Mouse (Mus musculus): ENCODE measurements around the gene Txn2. TPM values are rescaled to one million over a fixed set of nuclear protein-coding genes. Genes with fewer than 3 reads are reported as not detected.

The Txn2 gene
- polyA plus RNA-seq, 1 experiment = 208 TPM

GRCm38 (mm10) chr15:77934326-77934725, 5.5 kb upstream of the Txn2 start:
- no peak for DNase-seq (ENCODE audit: low read depth)

DNA sequence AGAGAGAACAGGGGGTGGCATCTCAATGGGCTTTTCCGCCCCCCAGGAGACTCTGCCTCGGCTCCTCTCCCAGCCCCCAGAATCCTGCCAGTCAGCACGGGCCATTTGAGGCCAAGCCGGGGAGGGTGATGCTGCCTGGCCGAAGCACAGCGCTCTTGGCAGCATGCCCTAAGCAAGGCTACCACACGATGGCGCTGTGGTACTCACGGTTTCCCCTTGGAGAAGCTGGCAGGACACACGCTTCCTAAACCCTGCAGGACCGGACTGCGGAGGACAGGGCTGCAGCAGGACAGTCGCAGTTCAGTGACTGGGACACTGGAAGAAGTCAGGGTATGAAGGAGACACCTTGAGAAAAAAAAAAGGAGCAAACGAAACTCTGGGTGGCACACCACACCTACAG, 5.0 kb upstream of the Txn2 start:
- DNase-seq (ENCODE audit: low read depth) = no peak

DNA sequence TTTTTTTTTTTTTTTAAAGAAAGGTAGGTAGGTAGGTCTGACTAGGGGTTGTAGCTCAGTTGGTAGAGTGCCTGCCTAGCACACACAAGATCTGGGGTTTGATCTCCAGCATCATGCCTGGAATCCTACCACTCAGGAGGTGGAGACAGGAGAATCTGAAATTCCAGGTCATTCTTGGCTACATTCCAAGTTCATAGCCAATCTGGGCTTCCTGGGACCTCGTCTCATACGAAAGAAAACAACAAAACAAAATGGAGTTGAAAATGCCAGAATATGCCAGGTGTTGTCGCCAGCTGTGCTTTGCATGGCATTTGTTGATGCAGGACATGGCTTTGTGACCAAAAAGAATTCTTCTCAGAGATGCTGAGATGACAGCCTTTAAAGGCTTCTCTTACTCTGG, 4.4 kb upstream of the Txn2 start:
- DNase-seq (ENCODE audit: low read depth) = no peak

DNA sequence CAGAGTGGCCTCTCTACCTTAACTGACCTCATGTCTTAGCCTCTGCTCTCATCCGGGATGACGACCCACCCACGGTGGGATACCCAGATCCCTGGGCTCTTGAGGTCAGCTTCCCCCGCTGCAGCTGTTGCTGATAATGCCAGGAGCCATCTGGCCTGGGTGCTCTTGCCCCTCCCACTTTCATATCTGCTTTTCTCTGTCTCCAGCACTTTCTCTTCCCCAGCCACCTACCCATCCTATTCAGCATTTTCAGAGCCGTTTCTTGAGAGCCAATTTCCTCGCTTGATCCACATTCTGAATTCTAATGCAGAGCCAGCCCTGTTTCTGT, 2.8 kb upstream of the Txn2 start:
- no peak for DNase-seq (ENCODE audit: low read depth)

GRCm38 (mm10) chr15:77930986-77931688, 2.3 kb upstream of the Txn2 start:
- DNase-seq (ENCODE audit: low read depth) = no peak

DNA sequence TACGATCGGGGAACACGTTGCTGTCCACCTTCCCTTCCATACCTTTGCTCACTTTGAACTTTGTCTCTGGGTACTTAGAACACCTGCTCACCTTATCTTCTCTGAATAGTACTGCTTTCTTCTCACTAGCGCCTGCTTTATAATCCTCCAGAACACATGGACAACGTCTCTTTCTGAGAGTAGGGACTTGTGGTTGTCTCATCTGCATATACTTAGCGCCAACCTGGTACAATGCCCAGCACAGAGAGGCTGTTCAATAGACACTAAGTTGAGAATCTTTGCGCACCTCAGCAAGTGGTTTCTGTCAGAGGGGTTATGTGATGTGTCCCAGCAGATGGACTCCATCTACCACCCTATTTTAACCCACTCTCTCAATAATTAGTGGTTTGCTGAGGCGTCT, 998 bp upstream of the Txn2 start:
- DNase-seq (ENCODE audit: low read depth) = no peak

DNA sequence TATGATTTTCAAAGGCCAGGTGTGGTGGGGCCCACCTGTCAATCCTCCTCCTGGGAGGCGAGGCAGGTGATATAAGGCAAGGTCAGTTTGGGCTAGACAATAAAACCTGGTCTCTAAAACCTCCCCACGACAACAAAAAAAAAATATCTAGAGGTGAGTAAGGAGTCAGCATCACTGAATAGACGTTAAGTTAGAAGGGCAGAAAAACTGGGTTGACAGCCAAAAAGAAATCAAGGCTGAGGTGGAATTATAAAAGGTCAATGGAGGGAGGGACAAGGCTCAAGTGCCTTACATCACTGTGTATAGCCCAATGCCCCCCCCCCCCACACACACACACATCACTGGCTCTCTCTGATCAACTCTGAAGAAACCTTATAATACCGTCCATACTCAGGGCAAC, 715 bp downstream of the Txn2 start:
- DNase-seq (ENCODE audit: low read depth) = no peak

GRCm38 (mm10) chr15:77926921-77927320, 1.9 kb downstream of the Txn2 start:
- DNase-seq (ENCODE audit: low read depth) = no peak

GRCm38 (mm10) chr15:77925195-77925594, 3.6 kb downstream of the Txn2 start:
- no peak for DNase-seq (ENCODE audit: low read depth)

DNA sequence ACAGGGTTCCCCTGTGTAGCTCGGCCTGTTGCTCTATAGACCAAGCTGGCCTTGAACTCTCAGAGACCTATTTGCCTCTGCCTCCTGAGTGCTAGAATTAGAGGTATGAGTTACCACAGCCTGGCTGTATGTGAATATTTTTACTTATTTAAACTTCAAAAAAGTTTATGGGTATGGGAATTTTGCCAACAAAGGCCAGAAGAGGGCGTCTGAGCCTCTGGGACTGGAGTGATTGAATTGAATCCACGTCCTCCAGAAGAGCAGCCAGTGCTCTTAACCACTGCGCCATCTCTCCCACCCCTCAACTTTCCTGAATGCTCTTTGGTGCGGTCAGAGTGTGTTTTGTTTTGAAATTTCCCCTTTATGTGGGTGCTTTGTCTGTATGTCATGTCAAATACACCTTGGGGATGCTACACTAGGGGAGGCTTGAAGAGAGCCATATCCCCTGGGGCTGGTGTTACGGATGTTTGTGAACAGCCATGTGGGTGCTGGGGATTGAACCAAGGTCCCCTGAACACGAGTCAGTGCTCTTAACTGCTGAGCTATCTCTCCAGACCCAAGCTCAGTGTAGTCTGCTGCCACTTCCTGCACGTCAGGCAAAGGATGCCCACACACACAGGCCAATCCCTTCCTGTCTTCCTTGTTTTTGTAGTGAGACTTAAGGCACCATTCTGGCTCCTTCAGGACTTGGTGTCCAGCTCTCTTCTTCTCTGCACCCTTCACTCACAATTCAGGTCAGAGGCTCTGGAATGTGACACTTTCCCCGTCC, 5.4 kb downstream of the Txn2 start:
- DNase-seq (ENCODE audit: low read depth) = no peak

DNA sequence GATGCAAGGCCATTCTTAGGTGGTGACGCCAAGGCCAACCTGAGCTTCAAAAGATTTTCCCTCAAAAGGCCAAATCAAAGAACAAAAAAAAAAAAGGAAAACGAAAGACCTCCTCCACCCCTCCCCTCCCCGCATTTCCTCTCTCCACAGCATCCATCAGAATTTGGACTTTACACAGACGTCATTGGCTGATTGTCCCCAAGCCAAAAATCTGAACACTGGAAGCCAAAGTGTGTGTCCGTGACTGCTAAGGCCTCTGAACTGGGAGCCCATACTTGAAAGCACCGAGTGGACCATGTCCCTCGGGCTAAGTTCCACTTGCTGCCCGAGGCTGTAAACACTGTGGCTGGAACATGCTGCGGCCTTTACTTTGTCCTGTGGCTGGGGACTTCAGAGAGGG, 6.1 kb downstream of the Txn2 start:
- DNase-seq (ENCODE audit: low read depth) = no peak

DNA sequence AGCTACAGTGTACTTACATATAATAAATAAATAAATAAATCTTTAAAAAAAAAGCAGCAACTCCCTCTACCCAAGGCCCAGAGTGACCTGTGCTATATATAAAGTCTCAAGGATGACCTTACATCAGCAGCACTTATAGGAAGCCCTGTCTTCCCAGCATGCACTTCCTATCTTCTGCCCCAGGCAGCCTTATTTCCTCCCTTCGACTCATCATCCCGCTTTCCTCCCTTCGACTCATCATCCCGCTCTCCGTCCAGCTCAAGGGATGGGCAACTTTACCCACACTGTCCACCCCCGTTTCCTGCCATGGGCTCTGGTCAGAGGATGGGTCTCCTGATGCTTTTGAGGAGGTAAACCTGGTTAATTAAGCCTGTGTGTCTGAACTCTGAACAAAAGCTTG, 7.2 kb downstream of the Txn2 start:
- no peak for DNase-seq (ENCODE audit: low read depth)

- DNase-seq (ENCODE audit: low read depth) = no peak
Observed at GRCm38 (mm10) chr15:77920511-77921462, 8.0 kb downstream of the Txn2 start.

GRCm38 (mm10) chr15:77919441-77919840, 9.4 kb downstream of the Txn2 start:
- DNase-seq (ENCODE audit: low read depth) = no peak

DNA sequence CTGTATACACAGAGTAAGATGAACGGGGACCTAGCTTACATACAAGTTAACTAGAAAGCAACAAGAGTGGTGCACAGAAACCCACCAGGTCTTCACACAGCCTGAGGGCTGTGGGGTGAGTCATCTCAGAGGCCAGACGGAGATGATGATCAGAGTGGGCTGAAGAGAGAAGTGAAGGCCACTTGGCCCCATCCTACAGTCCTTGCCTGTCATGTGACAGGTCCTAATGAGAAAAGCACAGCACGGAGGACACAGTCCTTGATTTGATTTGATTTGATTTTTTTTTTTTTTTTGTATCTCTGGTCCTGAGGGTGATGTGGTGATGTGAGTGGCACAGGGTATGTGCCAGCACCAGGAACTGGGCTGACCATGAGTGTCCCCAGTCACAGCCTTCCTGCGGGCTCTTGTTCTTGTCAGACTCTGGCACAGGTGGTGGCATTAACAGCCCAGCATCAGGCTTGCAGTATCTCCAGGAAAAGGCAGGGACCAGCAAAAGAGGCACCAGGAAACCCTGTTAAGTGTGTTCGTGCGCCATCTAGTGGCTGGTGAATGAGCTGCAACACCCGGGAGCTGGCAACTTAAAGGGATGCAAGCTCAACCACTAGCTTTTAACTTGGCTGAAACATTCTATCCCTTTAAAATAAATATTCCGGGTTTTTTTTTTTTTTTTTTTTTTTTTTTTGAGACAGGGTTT, 11.8 kb downstream of the Txn2 start:
- DNase-seq (ENCODE audit: low read depth) = no peak

DNA sequence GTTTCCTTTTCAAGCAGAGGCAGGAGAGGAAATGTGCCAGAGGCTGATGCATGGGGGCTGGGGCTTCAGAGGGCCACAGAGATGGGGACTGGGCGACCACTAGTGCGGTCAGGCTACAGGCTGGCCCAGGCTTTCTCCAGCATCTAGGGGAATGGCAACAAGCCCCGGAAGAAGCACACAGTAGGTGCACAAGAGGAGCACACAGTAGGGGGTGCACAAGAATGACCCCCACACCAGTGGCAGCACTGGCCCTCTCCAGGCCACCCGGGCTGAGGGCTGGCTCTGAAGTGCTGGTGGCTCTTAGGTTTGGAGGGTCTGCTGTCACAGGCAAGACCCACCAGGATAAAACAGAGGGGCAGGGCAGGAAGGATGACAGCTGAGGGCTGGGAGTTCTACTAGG, 13.5 kb downstream of the Txn2 start:
- no peak for DNase-seq (ENCODE audit: low read depth)

- no peak for DNase-seq (ENCODE audit: low read depth)
Observed at GRCm38 (mm10) chr15:77914507-77914906, 14.3 kb downstream of the Txn2 start.

- DNase-seq (ENCODE audit: low read depth) = no peak
Observed at GRCm38 (mm10) chr15:77913054-77913453, 15.8 kb downstream of the Txn2 start.

- no peak for DNase-seq (ENCODE audit: low read depth)
Observed at GRCm38 (mm10) chr15:77912585-77912984, 16.2 kb downstream of the Txn2 start.

GRCm38 (mm10) chr15:77912048-77912447, 16.8 kb downstream of the Txn2 start:
- DNase-seq (ENCODE audit: low read depth) = no peak

- no peak for DNase-seq (ENCODE audit: low read depth)
Observed at GRCm38 (mm10) chr15:77911065-77911464, 17.7 kb downstream of the Txn2 start.
